Mouse (Mus musculus): ENCODE measurements around the gene Tbc1d10a.

Gene Tbc1d10a

GRCm38 (mm10) chr11:4217914-4218629, 31.5 kb downstream of the Tbc1d10a start, which contains the start of gene Castor1:
Gene Castor1, plus strand, starts transcription at chr11:4218225.
- peak; percentile 87 for DNase-seq

DNA sequence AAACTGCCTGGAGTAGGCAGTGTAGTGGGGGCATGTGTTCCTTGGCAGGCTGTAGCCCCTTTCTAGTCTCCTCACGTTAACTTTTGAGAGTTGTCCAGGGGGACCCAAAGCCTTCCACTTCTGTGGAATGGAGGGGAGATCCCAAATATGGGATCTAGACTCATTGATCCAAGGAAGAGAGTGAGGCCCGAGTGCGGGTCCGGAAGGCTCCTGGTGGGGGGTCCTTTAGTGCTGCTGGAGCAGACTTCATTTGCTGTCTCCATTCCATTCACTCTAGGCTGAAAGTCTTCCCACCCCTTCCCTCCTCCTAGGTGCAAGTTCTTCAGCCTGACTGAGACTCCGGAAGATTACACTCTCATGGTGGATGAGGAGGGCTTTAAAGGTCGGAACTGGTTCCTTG, 32.0 kb downstream of the Tbc1d10a start:
- no peak for DNase-seq

DNA sequence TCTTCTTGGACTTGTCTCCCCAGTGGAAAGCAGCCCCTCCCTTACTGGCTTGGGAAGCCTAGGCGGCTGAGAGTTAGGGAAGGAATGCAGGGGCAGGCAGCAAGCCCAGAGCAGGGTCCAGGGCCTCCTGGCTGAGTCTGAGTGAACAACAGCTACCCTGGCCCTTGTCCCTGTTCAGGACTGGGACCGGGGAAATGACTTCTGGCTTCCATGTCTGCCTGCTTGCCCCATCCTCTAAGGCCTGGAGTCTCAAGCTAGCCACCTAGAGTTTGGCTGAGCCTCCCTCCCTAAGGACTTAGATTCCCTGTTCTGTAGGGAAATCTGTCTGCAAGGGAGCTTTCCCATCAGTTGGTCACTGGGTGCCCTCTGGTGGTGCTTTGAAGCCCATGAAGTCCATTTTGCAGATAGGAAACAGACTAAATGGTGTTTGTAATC, 32.7 kb downstream of the Tbc1d10a start:
- DNase-seq = no peak

- no peak for DNase-seq
These were observed 33.3 kb downstream of the Tbc1d10a start for GRCm38 (mm10) chr11:4219908-4220307.

DNA sequence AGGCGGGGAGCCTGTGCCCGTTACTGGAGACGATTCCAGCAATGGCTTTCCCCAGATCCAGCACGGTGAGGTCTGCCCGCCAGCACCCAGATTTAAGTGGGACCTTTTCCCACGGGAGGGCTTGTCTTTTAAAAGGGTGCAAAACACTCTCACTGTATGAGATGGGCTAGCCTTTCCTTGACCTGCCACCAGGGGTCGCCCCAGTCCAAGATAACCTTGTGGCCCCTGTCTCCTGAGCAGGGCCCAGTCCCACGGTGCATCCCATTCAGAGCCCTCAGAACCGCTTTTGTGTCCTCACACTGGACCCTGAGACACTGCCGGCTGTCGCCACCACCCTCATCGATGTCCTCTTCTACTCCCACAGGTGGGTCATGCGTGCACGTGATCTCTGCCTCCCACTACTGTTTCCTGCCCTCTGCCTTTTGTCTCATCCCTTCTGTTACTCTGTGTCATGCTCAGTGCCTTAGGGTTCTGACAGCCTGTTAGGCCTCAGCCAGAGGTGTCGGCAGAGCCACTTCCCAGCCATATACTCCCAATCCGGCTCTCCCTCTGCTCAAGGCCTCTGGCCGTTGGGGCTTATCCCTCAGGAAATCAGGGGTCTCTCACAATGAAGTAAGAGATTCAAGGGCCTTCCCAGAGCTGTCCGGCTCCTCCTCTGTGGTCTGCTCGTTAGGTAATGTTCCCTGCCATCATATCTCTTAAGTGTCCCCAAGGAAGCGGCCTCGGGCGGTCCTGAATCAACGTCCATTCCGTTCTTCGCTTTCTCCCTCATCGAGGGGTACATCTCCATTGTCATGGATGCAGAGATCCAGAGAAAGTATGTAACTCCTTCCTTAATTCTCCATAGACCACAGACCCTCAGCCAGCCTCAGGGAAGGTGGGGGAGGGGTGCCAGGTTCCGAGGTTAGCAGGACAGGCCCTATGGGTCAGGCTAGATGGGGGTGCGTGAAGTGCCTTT, 34.1 kb downstream of the Tbc1d10a start:
- DNase-seq = peak; percentile 94

DNA sequence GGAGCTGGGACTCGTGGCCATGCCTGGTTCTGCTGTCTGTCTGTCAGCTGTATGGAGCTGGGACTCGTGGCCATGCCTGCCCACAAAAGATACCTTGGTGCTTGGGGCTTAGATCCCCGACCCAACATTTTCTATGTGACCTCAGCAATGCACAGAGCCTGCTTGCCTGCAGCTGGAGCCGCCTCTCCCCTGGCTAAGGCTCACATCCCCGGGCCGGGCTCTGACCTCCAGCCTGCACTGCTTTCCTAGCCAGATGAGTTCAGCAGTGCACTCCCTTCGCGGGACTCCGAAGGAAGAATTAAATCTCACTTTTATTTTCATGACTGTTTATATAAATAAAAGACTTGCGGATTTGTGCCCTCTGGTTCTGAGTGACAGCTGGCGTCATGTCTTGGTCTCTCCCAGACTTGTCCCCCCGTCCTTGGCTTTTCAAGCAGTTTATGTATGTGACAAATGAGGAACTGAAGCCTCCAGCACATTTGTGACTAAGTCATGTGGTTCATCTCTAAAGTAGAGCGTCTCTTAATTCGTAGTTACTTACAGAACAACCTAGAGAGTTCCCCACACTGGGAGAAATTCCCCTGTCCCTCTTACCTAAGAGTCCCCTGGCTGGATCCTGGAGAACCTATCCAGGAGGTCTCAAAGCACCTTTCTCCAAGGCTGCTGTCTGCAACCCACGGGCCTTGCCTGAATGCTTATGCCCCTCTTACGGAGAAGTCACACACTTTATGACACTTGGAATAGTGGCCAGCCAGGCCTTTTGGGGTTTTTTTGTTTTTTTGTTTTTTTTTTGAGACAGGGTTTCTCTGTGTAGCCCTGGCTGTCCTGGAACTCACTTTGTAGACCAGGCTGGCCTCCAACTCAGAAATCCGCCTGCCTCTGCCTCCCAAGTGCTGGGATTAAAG, 35.7 kb downstream of the Tbc1d10a start:
- DNase-seq = no peak

DNA sequence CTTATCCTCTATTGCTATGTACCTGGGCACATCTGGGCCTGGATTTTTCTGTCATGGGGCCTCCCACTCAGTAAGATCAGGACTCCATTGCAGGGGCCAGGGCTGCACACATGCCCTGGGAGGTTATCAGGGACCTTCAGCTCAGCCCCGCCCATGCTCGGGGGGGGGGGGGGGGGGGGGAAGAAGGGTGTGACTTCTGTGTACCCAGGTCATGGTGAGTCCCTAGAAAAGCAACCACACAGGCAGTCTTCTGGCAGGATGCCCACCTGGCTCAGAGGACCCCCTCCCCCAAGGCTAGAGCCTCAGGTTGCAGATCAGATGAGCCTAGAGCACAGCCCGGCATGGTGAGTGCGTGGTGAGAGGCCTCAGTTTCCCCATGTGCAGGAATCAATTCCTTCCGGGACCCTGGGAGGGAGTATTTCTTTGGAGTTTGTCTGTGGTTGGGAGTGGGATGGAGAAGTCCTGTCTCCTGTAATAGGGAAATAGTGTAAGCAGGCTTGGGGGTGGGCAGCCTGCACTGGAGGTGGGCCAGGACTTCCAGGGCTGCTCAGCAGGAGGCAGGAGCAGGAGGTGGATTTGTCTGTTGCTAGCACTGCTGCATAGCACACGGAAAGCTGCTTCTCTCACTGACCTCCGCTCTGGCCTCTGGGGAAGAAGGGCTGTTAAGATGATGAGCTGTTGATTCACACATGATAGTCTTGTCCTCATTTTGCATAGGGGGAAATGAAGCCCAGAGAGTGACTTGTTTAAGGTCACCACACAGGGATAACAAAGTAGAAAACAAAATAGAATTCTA, 37.0 kb downstream of the Tbc1d10a start:
- no peak for DNase-seq

- DNase-seq = no peak
These were observed 37.6 kb downstream of the Tbc1d10a start for GRCm38 (mm10) chr11:4224223-4224622.

DNA sequence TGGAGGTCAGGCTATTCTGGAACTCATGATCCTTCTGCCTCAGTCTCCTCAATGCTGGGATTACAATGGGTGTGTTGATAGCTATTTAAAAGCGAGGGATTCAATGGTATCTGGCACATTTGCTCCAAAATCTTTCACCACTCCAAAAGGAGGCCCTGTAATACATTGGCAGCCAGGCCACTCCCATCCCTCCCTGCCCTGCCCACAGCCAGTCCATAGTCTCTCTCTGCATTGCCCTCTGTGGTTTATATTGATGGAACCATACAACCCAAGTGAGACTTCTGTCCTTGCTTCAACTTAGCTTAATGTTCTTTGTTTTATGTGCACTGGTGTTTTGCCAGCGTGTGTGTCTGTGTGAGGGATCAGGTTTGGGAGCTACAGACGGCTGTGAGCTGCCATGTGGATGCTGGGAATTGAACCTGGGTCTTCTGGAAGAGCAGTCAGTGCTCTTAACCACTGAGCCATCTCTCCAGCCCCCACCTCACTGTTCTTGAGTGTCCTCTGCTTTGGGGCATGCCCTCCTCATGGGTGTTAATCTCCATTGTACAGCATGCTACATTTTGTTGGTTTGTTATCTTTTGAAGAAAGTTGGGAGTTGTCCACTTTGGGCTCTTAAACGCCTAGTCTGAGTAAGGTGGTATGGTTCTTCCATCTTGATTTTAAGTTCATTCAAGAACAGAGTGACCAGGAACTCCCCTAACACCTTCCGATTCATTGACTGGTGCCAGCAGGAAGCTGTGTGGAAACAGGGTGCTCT, 40.2 kb downstream of the Tbc1d10a start:
- no peak for DNase-seq

GRCm38 (mm10) chr11:4228463-4228862, 41.9 kb downstream of the Tbc1d10a start:
- DNase-seq = no peak

GRCm38 (mm10) chr11:4229841-4230240, 43.3 kb downstream of the Tbc1d10a start:
- no peak for DNase-seq

DNA sequence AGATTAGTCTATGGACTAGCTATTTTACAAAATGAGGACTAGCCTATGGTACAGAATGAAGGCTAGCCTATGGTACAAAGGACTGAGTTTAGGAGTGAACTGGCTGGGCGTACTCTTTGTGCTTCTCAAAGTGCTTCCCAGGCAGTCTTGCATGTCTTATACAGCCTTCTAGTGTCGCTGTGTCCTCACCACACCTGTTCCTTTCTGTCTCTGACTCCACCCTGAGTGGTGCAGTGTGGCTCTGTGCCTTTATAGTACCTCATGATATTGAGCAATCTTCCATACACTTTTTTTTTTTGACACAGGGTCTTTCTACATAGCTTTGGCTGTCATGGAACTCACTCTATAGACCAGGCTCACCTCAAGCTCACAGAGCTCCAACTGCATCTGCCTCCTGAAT, 44.8 kb downstream of the Tbc1d10a start:
- no peak for DNase-seq

DNA sequence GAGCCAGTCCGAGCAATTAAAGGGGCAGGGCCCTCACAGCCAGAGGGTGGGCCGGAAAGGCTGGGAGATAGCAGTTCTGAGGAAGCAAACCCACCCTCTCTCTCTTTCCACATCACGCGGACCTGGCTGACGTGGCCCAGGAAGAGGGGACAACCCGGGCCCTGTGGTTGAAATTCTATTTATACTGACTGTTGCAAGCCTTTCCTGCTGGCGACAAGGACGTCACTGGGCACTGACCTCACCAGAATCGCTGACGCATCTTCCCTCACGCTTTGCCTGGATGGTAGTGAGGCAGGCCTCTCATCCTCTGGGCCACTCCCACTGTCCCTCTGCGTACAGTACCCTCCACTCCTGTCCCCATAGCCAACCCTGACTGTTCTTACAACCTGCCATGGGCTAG, 46.1 kb downstream of the Tbc1d10a start:
- no peak for DNase-seq

- no peak for DNase-seq
These were observed 48.6 kb downstream of the Tbc1d10a start for GRCm38 (mm10) chr11:4235052-4235655.

GRCm38 (mm10) chr11:4235665-4236545, 49.3 kb downstream of the Tbc1d10a start, which contains the start of gene Osm:
Gene Osm, plus strand, starts transcription at chr11:4236420.
- DNase-seq = peak; percentile 58

- peak; percentile 59 for DNase-seq
These were observed 50.0 kb downstream of the Tbc1d10a start for GRCm38 (mm10) chr11:4236546-4237067.

- peak; percentile 72 for DNase-seq
These were observed 50.9 kb downstream of the Tbc1d10a start for GRCm38 (mm10) chr11:4237389-4237912.

GRCm38 (mm10) chr11:4238167-4238566, 51.6 kb downstream of the Tbc1d10a start:
- no peak for DNase-seq

GRCm38 (mm10) chr11:4239691-4240090, 53.1 kb downstream of the Tbc1d10a start:
- DNase-seq = no peak
